Mouse (Mus musculus) limb, embryonic 12.5 days (tissue): Measurements from ENCODE around the gene Apex1. TPM values are rescaled to one million over a fixed set of nuclear protein-coding genes. Genes with fewer than 3 reads are reported as not detected.
"Not testable (repeated sequence)": the region's sequence is repeated elsewhere in the genome, so short reads cannot be mapped to it uniquely, and the experiment has no call there.

ENCODE experiments used
- ATAC-seq: fragments of 200-750 bp; cut with Nextera tagmentation; 2 replicates; pipeline ENCODE4 v1.8.0; 2017; ENCODE audit warnings: low read depth, moderate TSS enrichment; ENCODE audit not compliant: insufficient number of reproducible peaks, insufficient read depth, low FRiP score, low TSS enrichment
- H3K27ac ChIP-seq: fragments of 300-500 bp; sonication (generic); 2 replicates; pipeline ENCODE4 v1.5.1; 2016; ENCODE audit warnings: mild to moderate bottlenecking, moderate library complexity
- H3K27me3 ChIP-seq: fragments of 300-500 bp; sonication (generic); 2 replicates; pipeline ENCODE4 v1.6.1; 2016; ENCODE audit warnings: mild to moderate bottlenecking, moderate library complexity
- H3K36me3 ChIP-seq: fragments of 300-500 bp; sonication (generic); 2 replicates; pipeline ENCODE4 v1.6.1; 2016; ENCODE audit warnings: mild to moderate bottlenecking, moderate library complexity
- H3K4me1 ChIP-seq: fragments of 300-500 bp; sonication (generic); replicated peaks from 2 replicates; pipeline ENCODE4 v1.6.1; 2016
- H3K4me2 ChIP-seq: fragments of 300-500 bp; sonication (generic); 2 replicates; pipeline ENCODE4 v1.6.1; 2016; ENCODE audit warnings: mild to moderate bottlenecking, moderate library complexity
- H3K4me3 ChIP-seq: fragments of 300-500 bp; sonication (generic); replicated peaks from 2 replicates; pipeline ENCODE4 v1.5.1; 2016; ENCODE audit warnings: mild to moderate bottlenecking
- H3K9ac ChIP-seq: fragments of 300-500 bp; sonication (generic); replicated peaks from 2 replicates; pipeline ENCODE4 v1.6.1; 2016; ENCODE audit warnings: mild to moderate bottlenecking, moderate library complexity
- H3K9me3 ChIP-seq: fragments of 300-500 bp; sonication (generic); 2 replicates; pipeline ENCODE4 v1.6.1; 2016; ENCODE audit warnings: mild to moderate bottlenecking, moderate library complexity
- WGBS: fragments of 180-500 bp; shearing (Covaris S2); methylation state at CpG from one replicate; pipeline ENCODE4 v1.1.7; 2016; 5-methylcytosine and 5-hydroxymethylcytosine counted together
- polyA plus RNA-seq: library from polyadenylated mRNA; unstranded; fragments of >200 nt; fragmentation: Nextera tagmentation; extraction: Ambion mirVana; gene quantifications from 2 replicates; pipeline ENCODE4 v1.2.1, GENCODE M21; 2016

Gene Apex1
- polyA plus RNA-seq, 1 experiment from 2014 or later, result 374 TPM

- 18% methylated on average over 23 of the region's 23 CpGs for WGBS
- Histone ChIP-seq H3K36me3 (no peaks in the 10 kb centered on the region), H3K27ac (no peak overlapping the region)
Observed at GRCm38 (mm10) chr14:50896747-50897373, 27.9 kb upstream of the Apex1 start.

GRCm38 (mm10) chr14:50897374-50897765 is 27.4 kb upstream of the Apex1 start, which contains the start of gene Klhl33:
Gene Klhl33, minus strand, starts transcription at chr14:50897507.
- Histone ChIP-seq H3K9me3 (no peaks in the 10 kb centered on the region), H3K4me3 (peak within 1 kb of the TSS; percentile 41), H3K27me3 (peaks cover 39% of the 10 kb centered on the region), H3K9ac (peak within 1 kb of the TSS; percentile 48; the same call in 1 of the 2 replicates), H3K4me1 (peaks cover 8% of the 10 kb centered on the region; the same call in 1 of the 2 replicates), H3K4me2 (peak within 1 kb of the TSS; percentile 67), H3K27ac (no peak within 1 kb of the TSS), H3K36me3 (no peaks in the 10 kb centered on the region)
- WGBS, result 43% methylated on average over 7 of the region's 7 CpGs
- no peak for ATAC-seq

More at GRCm38 (mm10) chr14:50896747-50897373, 27.9 kb upstream of the Apex1 start:
- H3K27me3 ChIP-seq, result peaks cover 39% of the 10 kb centered on the region
- H3K4me2 ChIP-seq, result peak overlapping the region; percentile 67
- H3K9ac ChIP-seq, result peak overlapping the region; percentile 48; the same call in 1 of the 2 replicates
- ATAC-seq, result no peak
- H3K9me3 ChIP-seq, result no peaks in the 10 kb centered on the region
- peaks cover 8% of the 10 kb centered on the region; the same call in 1 of the 2 replicates for H3K4me1 ChIP-seq
- peak overlapping the region; percentile 41 for H3K4me3 ChIP-seq

- H3K4me3 ChIP-seq, H3K4me1 ChIP-seq, H3K36me3 ChIP-seq, H3K9ac ChIP-seq, ATAC-seq, H3K27ac ChIP-seq, H3K9me3 ChIP-seq, H3K4me2 ChIP-seq: not testable (repeated sequence)
- peaks cover 39% of the 10 kb centered on the region for H3K27me3 ChIP-seq
- 91% methylated on average over 2 of the region's 2 CpGs for WGBS
Observed at GRCm38 (mm10) chr14:50897992-50898391, 26.8 kb upstream of the Apex1 start.

- Histone ChIP-seq H3K27me3 (peaks cover 6% of the 10 kb centered on the region; the same call in 1 of the 2 replicates), H3K36me3 (no peaks in the 10 kb centered on the region), H3K27ac (peak overlapping the region; percentile 41; the same call in 1 of the 2 replicates), H3K4me1 (peaks cover 8% of the 10 kb centered on the region), H3K4me3 (peak overlapping the region; percentile 41), H3K4me2 (peak overlapping the region; percentile 62), H3K9me3 (no peaks in the 10 kb centered on the region), H3K9ac (peak overlapping the region; percentile 42)
- 5% methylated on average over 26 of the region's 26 CpGs for WGBS
- ATAC-seq, result peak; percentile 71; the same call in 1 of the 2 replicates
Observed at GRCm38 (mm10) chr14:50903973-50904827, 20.6 kb upstream of the Apex1 start.

- no peak overlapping the region for H3K27ac ChIP-seq
- no peak overlapping the region for H3K4me3 ChIP-seq
- 85% methylated on average over 4 of the region's 4 CpGs for WGBS
- no peak overlapping the region for H3K9ac ChIP-seq
- no peaks in the 10 kb centered on the region for H3K36me3 ChIP-seq
- no peak for ATAC-seq
- peaks cover 8% of the 10 kb centered on the region for H3K4me1 ChIP-seq
- no peak overlapping the region for H3K4me2 ChIP-seq
- H3K27me3 ChIP-seq, result peaks cover 6% of the 10 kb centered on the region; the same call in 1 of the 2 replicates
- no peaks in the 10 kb centered on the region for H3K9me3 ChIP-seq
Observed at GRCm38 (mm10) chr14:50904828-50905129, 20.0 kb upstream of the Apex1 start.

GRCm38 (mm10) chr14:50905327-50905726 is 19.4 kb upstream of the Apex1 start:
- not testable (repeated sequence) for ATAC-seq

GRCm38 (mm10) chr14:50908126-50908525 is 16.6 kb upstream of the Apex1 start:
- ATAC-seq, result no peak
- H3K27ac ChIP-seq, result no peak overlapping the region
- no peak overlapping the region for H3K4me2 ChIP-seq
- 76% methylated on average over 4 of the region's 4 CpGs for WGBS
- H3K4me3 ChIP-seq, result no peak overlapping the region
- H3K27me3 ChIP-seq, result no peaks in the 10 kb centered on the region
- no peak overlapping the region for H3K9ac ChIP-seq
- peaks cover 8% of the 10 kb centered on the region for H3K4me1 ChIP-seq
- no peaks in the 10 kb centered on the region for H3K9me3 ChIP-seq
- H3K36me3 ChIP-seq, result peaks cover 27% of the 10 kb centered on the region

More at GRCm38 (mm10) chr14:50905327-50905726, 19.4 kb upstream of the Apex1 start:
- not testable (repeated sequence) for H3K9me3 ChIP-seq, H3K4me3 ChIP-seq, H3K27ac ChIP-seq, H3K4me2 ChIP-seq, H3K27me3 ChIP-seq, H3K36me3 ChIP-seq, H3K9ac ChIP-seq, H3K4me1 ChIP-seq

GRCm38 (mm10) chr14:50911356-50911755 is 13.4 kb upstream of the Apex1 start:
- H3K4me2 ChIP-seq, result no peak overlapping the region
- no peak overlapping the region for H3K27ac ChIP-seq
- 61% methylated on average over 3 of the region's 3 CpGs for WGBS
- no peak overlapping the region for H3K4me3 ChIP-seq
- H3K4me1 ChIP-seq, result no peaks in the 10 kb centered on the region
- no peak overlapping the region for H3K9ac ChIP-seq
- ATAC-seq, result no peak
- H3K9me3 ChIP-seq, result no peaks in the 10 kb centered on the region
- peaks cover 57% of the 10 kb centered on the region for H3K36me3 ChIP-seq
- H3K27me3 ChIP-seq, result no peaks in the 10 kb centered on the region

GRCm38 (mm10) chr14:50923437-50923836 is 1.3 kb upstream of the Apex1 start:
- 74% methylated on average over 1 of the region's 1 CpGs for WGBS
- ATAC-seq, result not testable (repeated sequence)

GRCm38 (mm10) chr14:50925111-50925920 is 548 bp downstream of the Apex1 start:
- Histone ChIP-seq H3K4me3 (peak overlapping the region; percentile 83), H3K4me1 (peaks cover 24% of the 10 kb centered on the region), H3K9ac (peak overlapping the region; percentile 81), H3K27ac (peak overlapping the region; percentile 94), H3K4me2 (peak overlapping the region; percentile 76), H3K9me3 (no peaks in the 10 kb centered on the region), H3K27me3 (no peaks in the 10 kb centered on the region), H3K36me3 (peaks cover 44% of the 10 kb centered on the region)
- no peak for ATAC-seq
- 2% methylated on average over 38 of the region's 38 CpGs for WGBS

More at GRCm38 (mm10) chr14:50923437-50923836, 1.3 kb upstream of the Apex1 start:
- Histone ChIP-seq H3K4me2 (peak overlapping the region; percentile 76), H3K4me1 (peaks cover 17% of the 10 kb centered on the region), H3K4me3 (peak overlapping the region; percentile 83), H3K36me3 (peaks cover 47% of the 10 kb centered on the region), H3K9ac (peak overlapping the region; percentile 81)
- H3K27ac ChIP-seq, H3K27me3 ChIP-seq, H3K9me3 ChIP-seq: not testable (repeated sequence)

GRCm38 (mm10) chr14:50927366-50927765 is 2.6 kb downstream of the Apex1 start:
- peaks cover 27% of the 10 kb centered on the region for H3K4me1 ChIP-seq
- H3K4me2 ChIP-seq, result no peak overlapping the region
- peaks cover 36% of the 10 kb centered on the region for H3K36me3 ChIP-seq
- H3K27ac ChIP-seq, result no peak overlapping the region
- H3K9ac ChIP-seq, result no peak overlapping the region
- 0 out of 2 replicates have a peak overlapping the region, but pooled peaks have one; percentile 2 for H3K4me3 ChIP-seq
- H3K27me3 ChIP-seq, result no peaks in the 10 kb centered on the region
- no peak for ATAC-seq
- WGBS, result 85% methylated on average over 3 of the region's 3 CpGs
- H3K9me3 ChIP-seq, result no peaks in the 10 kb centered on the region
